Mouse (Mus musculus) midbrain, embryonic 16.5 days (tissue): ENCODE measurements around the gene Ctnnbip1. TPM values are rescaled to one million over a fixed set of nuclear protein-coding genes. Genes with fewer than 3 reads are reported as not detected.
A peak's percentile ranks its signal among the peaks of the same experiment; 100 is the strongest.

Experiments
- ATAC-seq: fragments of 200-750 bp; cut with Nextera tagmentation; 2 replicates; pipeline ENCODE4 v1.8.0; 2017; ENCODE audit warnings: moderate TSS enrichment
- H3K27ac ChIP-seq: fragments of 300-500 bp; sonication (generic); 2 replicates; pipeline ENCODE4 v1.5.1; 2014; ENCODE audit warnings: mild to moderate bottlenecking, low read length, mixed read lengths
- H3K27me3 ChIP-seq: fragments of 300-500 bp; sonication (generic); 2 replicates; pipeline ENCODE4 v1.6.1; 2014; ENCODE audit warnings: low read depth, low read length, mixed read lengths; ENCODE audit not compliant: control insufficient read depth, insufficient read depth
- H3K36me3 ChIP-seq: fragments of 300-500 bp; sonication (generic); 2 replicates; pipeline ENCODE4 v1.6.1; 2014; ENCODE audit warnings: mild to moderate bottlenecking, low read length, moderate library complexity, mixed read lengths; ENCODE audit not compliant: control insufficient read depth, insufficient read depth
- H3K4me1 ChIP-seq: fragments of 300-500 bp; sonication (generic); 2 replicates; pipeline ENCODE4 v1.6.1; 2014; ENCODE audit warnings: mild to moderate bottlenecking, low read length, mixed read lengths; ENCODE audit not compliant: control insufficient read depth, insufficient read depth
- H3K4me2 ChIP-seq: fragments of 300-500 bp; sonication (generic); 2 replicates; pipeline ENCODE4 v1.6.1; 2014; ENCODE audit warnings: mild to moderate bottlenecking, low read length, mixed read lengths
- H3K4me3 ChIP-seq: fragments of 300-500 bp; sonication (generic); 2 replicates; pipeline ENCODE4 v1.5.1; 2014; ENCODE audit warnings: low read depth, mild to moderate bottlenecking, low read length, moderate library complexity, mixed read lengths
- H3K9ac ChIP-seq: fragments of 300-500 bp; sonication (generic); 2 replicates; pipeline ENCODE4 v1.6.1; 2014; ENCODE audit warnings: low read depth, low read length, mixed read lengths
- H3K9me3 ChIP-seq: fragments of 300-500 bp; sonication (generic); replicated peaks from 2 replicates; pipeline ENCODE4 v1.6.1; 2014; ENCODE audit warnings: mild to moderate bottlenecking, low read length, mixed read lengths; ENCODE audit not compliant: control insufficient read depth, poor library complexity, severe bottlenecking
- WGBS: fragments of 180-500 bp; shearing (Covaris S2); extraction: QIAGEN DNeasy Blood & Tissue Kit; methylation state at CpG from one replicate; pipeline ENCODE4 v1.1.7; 2014; 5-methylcytosine and 5-hydroxymethylcytosine counted together
- polyA plus RNA-seq: library from polyadenylated mRNA; unstranded; fragments of >200 nt; fragmentation: Nextera tagmentation; extraction: Ambion mirVana; gene quantifications from 2 replicates; pipeline ENCODE4 v1.2.1, GENCODE M21; 2015

Gene Ctnnbip1
- polyA plus RNA-seq, 1 experiment from 2014 or later, result 111 TPM

GRCm38 (mm10) chr4:149571209-149571608, 53.2 kb downstream of the Ctnnbip1 start:
- Histone ChIP-seq H3K9ac (no peak overlapping the region), H3K4me3 (no peak overlapping the region), H3K27me3 (no peaks in the 10 kb centered on the region), H3K4me1 (peaks cover 3% of the 10 kb centered on the region), H3K36me3 (no peaks in the 10 kb centered on the region), H3K9me3 (no peaks in the 10 kb centered on the region), H3K4me2 (no peak overlapping the region), H3K27ac (no peak overlapping the region)
- ATAC-seq, result no peak
- WGBS, result 88% methylated on average over 5 of the region's 5 CpGs

GRCm38 (mm10) chr4:149571651-149572149, 53.7 kb downstream of the Ctnnbip1 start:
- 57% methylated on average over 8 of the region's 8 CpGs for WGBS
- H3K4me2 ChIP-seq, result no peak overlapping the region
- ATAC-seq, result no peak
- H3K36me3 ChIP-seq, result no peaks in the 10 kb centered on the region
- no peak overlapping the region for H3K4me3 ChIP-seq
- H3K9ac ChIP-seq, result no peak overlapping the region
- H3K9me3 ChIP-seq, result no peaks in the 10 kb centered on the region
- H3K27me3 ChIP-seq, result no peaks in the 10 kb centered on the region
- peaks cover 4% of the 10 kb centered on the region for H3K4me1 ChIP-seq
- no peak overlapping the region for H3K27ac ChIP-seq

- ATAC-seq, result no peak
- WGBS, result 26% methylated on average over 5 of the region's 9 CpGs
Observed at GRCm38 (mm10) chr4:149572446-149572845, 54.4 kb downstream of the Ctnnbip1 start.

GRCm38 (mm10) chr4:149572851-149573250, 54.8 kb downstream of the Ctnnbip1 start:
- no peak overlapping the region for H3K4me3 ChIP-seq
- peaks cover 8% of the 10 kb centered on the region; the same call in 1 of the 2 replicates for H3K4me1 ChIP-seq
- no peaks in the 10 kb centered on the region for H3K27me3 ChIP-seq
- ATAC-seq, result no peak
- H3K9me3 ChIP-seq, result no peaks in the 10 kb centered on the region
- no peak overlapping the region for H3K9ac ChIP-seq
- no peak overlapping the region for H3K27ac ChIP-seq
- WGBS, result 53% methylated on average over 8 of the region's 8 CpGs
- no peak overlapping the region for H3K4me2 ChIP-seq
- no peaks in the 10 kb centered on the region for H3K36me3 ChIP-seq

More at GRCm38 (mm10) chr4:149572446-149572845, 54.4 kb downstream of the Ctnnbip1 start:
- H3K27me3 ChIP-seq, result no peaks in the 10 kb centered on the region
- no peaks in the 10 kb centered on the region for H3K36me3 ChIP-seq
- no peak overlapping the region for H3K4me2 ChIP-seq
- no peaks in the 10 kb centered on the region for H3K9me3 ChIP-seq
- H3K4me1 ChIP-seq, result peaks cover 11% of the 10 kb centered on the region
- no peak overlapping the region for H3K9ac ChIP-seq
- no peak overlapping the region for H3K27ac ChIP-seq
- H3K4me3 ChIP-seq, result no peak overlapping the region

GRCm38 (mm10) chr4:149574391-149574821, 56.4 kb downstream of the Ctnnbip1 start:
- Histone ChIP-seq H3K9me3 (no peaks in the 10 kb centered on the region), H3K9ac (no peak overlapping the region), H3K27ac (no peak overlapping the region), H3K4me3 (no peak overlapping the region), H3K27me3 (no peaks in the 10 kb centered on the region), H3K36me3 (no peaks in the 10 kb centered on the region), H3K4me1 (peaks cover 16% of the 10 kb centered on the region; the same call in 1 of the 2 replicates), H3K4me2 (no peak overlapping the region)
- WGBS, result 64% methylated on average over 14 of the region's 14 CpGs
- ATAC-seq, result no peak

GRCm38 (mm10) chr4:149576061-149576460, 58.0 kb downstream of the Ctnnbip1 start:
- Histone ChIP-seq H3K9ac (no peak overlapping the region), H3K4me1 (peaks cover 16% of the 10 kb centered on the region; the same call in 1 of the 2 replicates), H3K27ac (no peak overlapping the region), H3K9me3 (no peaks in the 10 kb centered on the region), H3K36me3 (no peaks in the 10 kb centered on the region), H3K4me2 (no peak overlapping the region), H3K27me3 (no peaks in the 10 kb centered on the region), H3K4me3 (no peak overlapping the region)
- ATAC-seq, result no peak
- 70% methylated on average over 9 of the region's 9 CpGs for WGBS

GRCm38 (mm10) chr4:149576993-149577548, 59.0 kb downstream of the Ctnnbip1 start:
- Histone ChIP-seq H3K27ac (peak overlapping the region; percentile 28; the same call in 1 of the 2 replicates), H3K9ac (peak overlapping the region; percentile 36), H3K36me3 (no peaks in the 10 kb centered on the region), H3K4me3 (no peak overlapping the region), H3K9me3 (no peaks in the 10 kb centered on the region), H3K4me2 (no peak overlapping the region), H3K27me3 (no peaks in the 10 kb centered on the region), H3K4me1 (peaks cover 16% of the 10 kb centered on the region; the same call in 1 of the 2 replicates)
- 9% methylated on average over 4 of the region's 4 CpGs for WGBS
- peak; percentile 46; the same call in 1 of the 2 replicates for ATAC-seq

- Histone ChIP-seq H3K4me1 (peaks cover 16% of the 10 kb centered on the region; the same call in 1 of the 2 replicates), H3K4me2 (no peak overlapping the region), H3K27me3 (no peaks in the 10 kb centered on the region), H3K36me3 (no peaks in the 10 kb centered on the region), H3K9ac (no peak overlapping the region), H3K27ac (no peak overlapping the region), H3K4me3 (no peak overlapping the region), H3K9me3 (no peaks in the 10 kb centered on the region)
- 0 out of 2 replicates have a peak, but pooled peaks have one; percentile 15 for ATAC-seq
- WGBS, result 51% methylated on average over 13 of the region's 13 CpGs
Observed at GRCm38 (mm10) chr4:149578085-149578681, 60.1 kb downstream of the Ctnnbip1 start.

GRCm38 (mm10) chr4:149578831-149579230, 60.8 kb downstream of the Ctnnbip1 start:
- Histone ChIP-seq H3K4me1 (peaks cover 16% of the 10 kb centered on the region; the same call in 1 of the 2 replicates), H3K9me3 (no peaks in the 10 kb centered on the region), H3K4me2 (no peak overlapping the region), H3K9ac (no peak overlapping the region), H3K36me3 (no peaks in the 10 kb centered on the region), H3K27me3 (no peaks in the 10 kb centered on the region), H3K27ac (no peak overlapping the region), H3K4me3 (no peak overlapping the region)
- 0 out of 2 replicates have a peak, but pooled peaks have one; percentile 11 for ATAC-seq
- WGBS, result 16% methylated on average over 7 of the region's 7 CpGs
